Mouse (Mus musculus) ES-Bruce4 (cell line): ENCODE measurements around the gene Abcc4. TPM values are rescaled to one million over a fixed set of nuclear protein-coding genes. Genes with fewer than 3 reads are reported as not detected.

Experiments used
- H3K27ac ChIP-seq: 2 replicates; pipeline ENCODE4 v1.5.1; 2012; ENCODE audit warnings: low read length, inconsistent platforms; ENCODE audit not compliant: insufficient read depth
- H3K27me3 ChIP-seq: 2 replicates; pipeline ENCODE4 v1.6.1; 2012; ENCODE audit warnings: mild to moderate bottlenecking, low read length, inconsistent platforms; ENCODE audit not compliant: control insufficient read depth, poor library complexity, insufficient read depth, severe bottlenecking
- H3K36me3 ChIP-seq: 2 replicates; pipeline ENCODE4 v1.6.1; 2012; ENCODE audit warnings: inconsistent platforms, mild to moderate bottlenecking, low read length, moderate library complexity; ENCODE audit not compliant: control insufficient read depth, poor library complexity, insufficient read depth, severe bottlenecking
- H3K4me1 ChIP-seq: one replicate; pipeline ENCODE4 v1.8.1; 2011; ENCODE audit warnings: low read length; ENCODE audit not compliant: control insufficient read depth, insufficient read depth
- H3K4me3 ChIP-seq: 2 replicates; pipeline ENCODE4 v1.5.1; 2011; ENCODE audit warnings: low read depth, mild to moderate bottlenecking, low read length
- H3K9ac ChIP-seq: 2 replicates; pipeline ENCODE4 v1.6.1; 2012; ENCODE audit warnings: low read depth, mild to moderate bottlenecking, inconsistent platforms; ENCODE audit not compliant: poor library complexity, severe bottlenecking
- H3K9me3 ChIP-seq: replicated peaks from 2 replicates; pipeline ENCODE4 v1.6.1; 2012; ENCODE audit warnings: mild to moderate bottlenecking, low read length, inconsistent platforms; ENCODE audit not compliant: control insufficient read depth, poor library complexity, insufficient read depth, severe bottlenecking
- CTCF ChIP-seq: IDR thresholded peaks from one replicate; pipeline ENCODE4 v1.8.1; 2011; ENCODE audit warnings: low read depth, low read length
- EP300 ChIP-seq: IDR thresholded peaks from 2 replicates; pipeline ENCODE4 v1.6.1; 2011; ENCODE audit warnings: low read depth, low read length; ENCODE audit not compliant: insufficient read depth
- POLR2A ChIP-seq: IDR thresholded peaks from one replicate; pipeline ENCODE4 v1.8.1; 2011; ENCODE audit warnings: low read length; ENCODE audit not compliant: insufficient read depth
- polyA plus RNA-seq: library from polyadenylated mRNA; stranded (reverse); fragments of >200 nt; gene quantifications from 2 replicates; pipeline ENCODE4 v1.2.4, GENCODE M21; 2011; ENCODE audit warnings: low read depth; ENCODE audit not compliant: missing spikeins, insufficient read depth, insufficient read length

The Abcc4 gene
- polyA plus RNA-seq, 1 experiment: 32.2 TPM

- Histone ChIP-seq H3K27me3 (no peaks in the 10 kb centered on the region), H3K4me3 (no peak overlapping the region), H3K36me3 (no peaks in the 10 kb centered on the region; the same call in 1 of the 2 replicates), H3K4me1 (no peaks in the 10 kb centered on the region), H3K27ac (no peak overlapping the region), H3K9ac (no peak overlapping the region), H3K9me3 (no peaks in the 10 kb centered on the region)
- TF ChIP-seq EP300: no peak
- TF ChIP-seq CTCF: no peak
- TF ChIP-seq POLR2A: no peak
Observed at GRCm38 (mm10) chr14:118659230-118659629, 46.8 kb downstream of the Abcc4 start.

- Histone ChIP-seq H3K4me3 (no peak overlapping the region), H3K36me3 (peaks cover 9% of the 10 kb centered on the region), H3K4me1 (no peaks in the 10 kb centered on the region), H3K9ac (no peak overlapping the region), H3K27ac (no peak overlapping the region), H3K9me3 (no peaks in the 10 kb centered on the region), H3K27me3 (no peaks in the 10 kb centered on the region)
- TF ChIP-seq POLR2A (no peak), CTCF (no peak), EP300 (no peak)
Observed at GRCm38 (mm10) chr14:118658328-118658692, 47.7 kb downstream of the Abcc4 start.

GRCm38 (mm10) chr14:118657673-118658327, 48.2 kb downstream of the Abcc4 start:
- H3K9me3 ChIP-seq: peaks cover 1% of the 10 kb centered on the region; the same call in 1 of the 2 replicates
- no peaks in the 10 kb centered on the region for H3K27me3 ChIP-seq
- TF ChIP-seq EP300: no peak
- H3K27ac ChIP-seq: no peak overlapping the region
- peaks cover 12% of the 10 kb centered on the region for H3K36me3 ChIP-seq
- H3K4me1 ChIP-seq: no peaks in the 10 kb centered on the region
- H3K4me3 ChIP-seq: no peak overlapping the region
- H3K9ac ChIP-seq: no peak overlapping the region

GRCm38 (mm10) chr14:118657206-118657605, 48.8 kb downstream of the Abcc4 start:
- Histone ChIP-seq H3K27ac (no peak overlapping the region), H3K9ac (no peak overlapping the region), H3K27me3 (no peaks in the 10 kb centered on the region), H3K36me3 (peaks cover 18% of the 10 kb centered on the region), H3K9me3 (peaks cover 5% of the 10 kb centered on the region), H3K4me1 (no peaks in the 10 kb centered on the region), H3K4me3 (no peak overlapping the region)
- TF ChIP-seq EP300 (no peak), POLR2A (no peak), CTCF (no peak)

- H3K27ac ChIP-seq: no peak overlapping the region
- no peak for TF ChIP-seq CTCF
- TF ChIP-seq POLR2A: no peak
- TF ChIP-seq EP300: no peak
Observed at GRCm38 (mm10) chr14:118656036-118656435, 50.0 kb downstream of the Abcc4 start.

GRCm38 (mm10) chr14:118654903-118655302, 51.1 kb downstream of the Abcc4 start:
- no peaks in the 10 kb centered on the region for H3K4me1 ChIP-seq
- no peak overlapping the region for H3K27ac ChIP-seq
- no peak for TF ChIP-seq EP300
- TF ChIP-seq POLR2A: no peak
- no peak for TF ChIP-seq CTCF
- H3K27me3 ChIP-seq: no peaks in the 10 kb centered on the region
- H3K9me3 ChIP-seq: peaks cover 28% of the 10 kb centered on the region
- H3K9ac ChIP-seq: no peak overlapping the region
- peaks cover 41% of the 10 kb centered on the region for H3K36me3 ChIP-seq
- no peak overlapping the region for H3K4me3 ChIP-seq

More at GRCm38 (mm10) chr14:118656036-118656435, 50.0 kb downstream of the Abcc4 start:
- Histone ChIP-seq H3K4me1 (no peaks in the 10 kb centered on the region), H3K9me3 (peaks cover 17% of the 10 kb centered on the region), H3K27me3 (no peaks in the 10 kb centered on the region), H3K4me3 (no peak overlapping the region), H3K36me3 (peaks cover 30% of the 10 kb centered on the region), H3K9ac (no peak overlapping the region)
